Mouse (Mus musculus): ENCODE data around the gene Sp2.

The Sp2 gene

GRCm38 (mm10) chr11:97009198-97009790, 26.5 kb upstream of the Sp2 start:
- Histone ChIP-seq H3K36me3 (ENCODE audit: control insufficient read depth, insufficient read depth, low read length, poor library complexity, severe bottlenecking) (no peaks in the 10 kb centered on the region), H3K27me3 (ENCODE audit: control insufficient read depth, insufficient read depth, low read length, poor library complexity, severe bottlenecking) (no peaks in the 10 kb centered on the region)
- no peak for DNase-seq (ENCODE audit: low read depth, low spot score)

DNA sequence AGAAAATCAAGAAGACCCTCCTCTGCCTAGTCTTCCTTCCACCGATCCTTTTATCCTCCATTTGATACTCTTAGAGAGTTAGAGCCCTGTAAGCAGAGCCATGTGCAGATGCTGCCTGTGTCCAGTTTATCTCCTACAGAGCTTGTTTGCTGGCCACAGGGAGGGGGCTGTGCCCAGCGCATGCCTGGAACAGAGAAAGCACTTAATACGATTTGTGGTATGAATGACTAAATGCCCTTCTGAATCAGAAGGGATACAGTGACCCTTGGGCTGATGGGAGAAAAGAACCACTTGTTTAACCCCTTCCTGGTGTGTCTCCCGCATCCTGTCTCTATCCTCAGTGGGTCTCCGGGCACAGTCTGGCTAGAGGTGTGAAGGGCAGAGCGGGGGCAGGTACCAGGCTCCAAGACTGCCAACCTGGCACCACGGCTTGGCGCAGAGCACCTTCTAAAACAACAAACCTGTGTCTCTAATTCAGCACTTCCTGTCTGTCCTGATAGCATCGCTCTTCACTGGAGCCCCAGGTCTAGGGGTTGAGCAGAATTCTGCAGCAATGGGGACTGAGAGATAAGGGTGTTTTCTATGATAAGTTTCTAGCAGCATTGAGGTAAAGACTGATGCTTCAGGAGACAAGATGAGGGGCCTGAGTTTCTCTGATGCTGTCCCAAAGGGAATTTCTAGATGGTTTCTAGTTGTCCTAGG, 24.5 kb upstream of the Sp2 start:
- no peak for DNase-seq (ENCODE audit: low read depth, low spot score)
- H3K27me3 ChIP-seq (ENCODE audit: control insufficient read depth, insufficient read depth, low read length, poor library complexity, severe bottlenecking): no peaks in the 10 kb centered on the region

GRCm38 (mm10) chr11:97003170-97003569, 20.4 kb upstream of the Sp2 start:
- no peaks in the 10 kb centered on the region for H3K36me3 ChIP-seq (ENCODE audit: control insufficient read depth, insufficient read depth, low read length, poor library complexity, severe bottlenecking)
- DNase-seq (ENCODE audit: low read depth, low spot score): no peak
- H3K27me3 ChIP-seq (ENCODE audit: control insufficient read depth, insufficient read depth, low read length, poor library complexity, severe bottlenecking): no peaks in the 10 kb centered on the region

More for the DNA sequence above, 24.5 kb upstream of the Sp2 start:
- H3K36me3 ChIP-seq (ENCODE audit: control insufficient read depth, insufficient read depth, low read length, poor library complexity, severe bottlenecking): no peaks in the 10 kb centered on the region

DNA sequence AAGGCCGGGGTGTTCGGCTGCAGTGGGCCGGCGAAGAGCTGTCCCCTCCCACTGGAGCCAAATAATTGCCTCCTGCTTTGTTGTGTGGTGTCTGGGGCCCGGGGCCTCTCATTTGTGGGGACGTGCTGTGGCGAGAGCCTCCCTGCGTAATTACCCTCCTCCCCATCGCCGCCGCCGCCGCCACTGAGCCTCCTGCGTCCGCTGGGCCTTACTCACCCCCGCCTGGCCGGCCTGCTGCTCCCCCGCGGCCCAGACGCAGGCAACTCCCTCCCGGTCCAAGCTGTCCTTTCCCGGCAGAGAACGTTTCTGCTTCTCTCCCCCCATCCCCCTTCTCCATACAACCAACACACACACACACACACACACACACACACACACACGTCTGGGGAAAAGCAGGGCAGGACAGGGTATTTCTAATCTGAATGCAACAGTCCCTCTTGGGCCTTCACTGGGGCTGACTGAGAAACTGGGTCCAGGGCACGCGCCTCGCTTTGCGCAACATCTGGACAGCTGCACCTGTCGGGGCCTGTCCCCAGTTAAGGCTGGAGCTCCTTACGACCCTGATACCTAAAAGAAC, 14.7 kb upstream of the Sp2 start:
- H3K36me3 ChIP-seq (ENCODE audit: control insufficient read depth, insufficient read depth, low read length, poor library complexity, severe bottlenecking): no peaks in the 10 kb centered on the region
- DNase-seq (ENCODE audit: low read depth, low spot score): no peak
- no peaks in the 10 kb centered on the region for H3K27me3 ChIP-seq (ENCODE audit: control insufficient read depth, insufficient read depth, low read length, poor library complexity, severe bottlenecking)

DNA sequence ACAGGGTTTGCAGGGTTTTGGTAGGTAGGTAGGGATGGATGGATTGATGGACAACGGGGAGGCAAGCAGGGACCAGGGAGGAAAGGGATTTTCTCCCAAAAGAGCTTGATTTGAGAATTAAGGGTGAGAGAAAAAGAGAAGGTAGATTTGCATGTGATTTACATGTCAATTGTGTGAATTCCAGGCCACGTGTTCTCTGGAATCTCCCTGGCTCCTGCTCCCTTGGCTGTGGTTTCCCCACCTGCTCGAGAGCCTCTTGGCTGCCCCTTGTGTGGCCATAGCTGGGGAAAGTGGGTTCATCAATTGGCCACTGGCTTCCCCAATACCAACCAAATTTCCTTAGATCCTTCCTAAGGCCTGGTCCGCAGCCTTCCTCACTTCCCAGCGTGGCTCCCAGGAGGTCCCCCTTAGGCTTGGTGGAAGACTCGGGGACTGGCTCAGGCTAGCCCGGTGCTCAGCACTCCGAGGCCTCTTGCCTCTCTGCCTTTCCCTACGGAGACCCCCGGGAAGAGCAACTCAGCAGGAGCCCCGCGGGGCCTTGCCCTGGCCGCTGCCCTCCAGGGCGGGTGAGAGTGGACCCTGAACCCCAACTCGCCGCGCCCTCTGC, 14.1 kb upstream of the Sp2 start:
- DNase-seq (ENCODE audit: low read depth, low spot score): peak; percentile 27
- Histone ChIP-seq H3K27me3 (ENCODE audit: control insufficient read depth, insufficient read depth, low read length, poor library complexity, severe bottlenecking) (no peaks in the 10 kb centered on the region), H3K36me3 (ENCODE audit: control insufficient read depth, insufficient read depth, low read length, poor library complexity, severe bottlenecking) (no peaks in the 10 kb centered on the region)

GRCm38 (mm10) chr11:96995836-96996772, 13.3 kb upstream of the Sp2 start:
- peak; percentile 84 for DNase-seq (ENCODE audit: low read depth, low spot score)
- no peaks in the 10 kb centered on the region for H3K27me3 ChIP-seq (ENCODE audit: control insufficient read depth, insufficient read depth, low read length, poor library complexity, severe bottlenecking)
- H3K36me3 ChIP-seq (ENCODE audit: control insufficient read depth, insufficient read depth, low read length, poor library complexity, severe bottlenecking): no peaks in the 10 kb centered on the region

GRCm38 (mm10) chr11:96995031-96995430, 12.3 kb upstream of the Sp2 start:
- no peak for DNase-seq (ENCODE audit: low read depth, low spot score)
- Histone ChIP-seq H3K27me3 (ENCODE audit: control insufficient read depth, insufficient read depth, low read length, poor library complexity, severe bottlenecking) (no peaks in the 10 kb centered on the region), H3K36me3 (ENCODE audit: control insufficient read depth, insufficient read depth, low read length, poor library complexity, severe bottlenecking) (no peaks in the 10 kb centered on the region)

DNA sequence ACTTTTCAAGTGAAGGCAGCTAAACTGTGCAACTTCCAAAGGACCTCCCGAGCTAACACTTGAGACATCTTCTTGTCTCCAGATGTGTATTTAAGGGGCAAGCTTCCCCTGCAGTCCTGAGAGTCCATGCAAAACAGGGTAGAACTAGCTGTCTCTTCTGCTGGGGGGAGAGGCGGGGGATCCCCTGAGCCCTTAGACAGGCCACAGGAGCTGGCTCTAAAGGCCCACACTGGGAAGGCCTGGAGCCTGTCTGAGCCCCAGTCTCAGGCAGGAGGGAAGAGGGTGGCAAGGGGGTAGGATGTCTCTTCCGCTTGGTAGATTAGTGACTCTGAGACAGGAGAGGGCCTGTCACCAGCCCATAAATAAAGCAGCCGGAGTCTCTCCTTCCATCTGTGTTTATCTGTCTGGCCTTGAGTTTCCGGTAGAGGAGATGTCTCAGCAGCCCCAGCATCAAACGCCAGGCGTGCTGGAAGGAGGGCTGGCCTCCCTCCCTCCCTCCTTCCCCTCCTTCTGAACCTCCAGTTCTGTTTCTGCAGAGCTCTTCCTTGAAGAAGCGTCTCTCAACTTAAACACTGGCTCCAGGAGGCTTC, 10.1 kb upstream of the Sp2 start:
- Histone ChIP-seq H3K36me3 (ENCODE audit: control insufficient read depth, insufficient read depth, low read length, poor library complexity, severe bottlenecking) (no peaks in the 10 kb centered on the region), H3K27me3 (ENCODE audit: control insufficient read depth, insufficient read depth, low read length, poor library complexity, severe bottlenecking) (no peaks in the 10 kb centered on the region)
- DNase-seq (ENCODE audit: low read depth, low spot score): no peak

DNA sequence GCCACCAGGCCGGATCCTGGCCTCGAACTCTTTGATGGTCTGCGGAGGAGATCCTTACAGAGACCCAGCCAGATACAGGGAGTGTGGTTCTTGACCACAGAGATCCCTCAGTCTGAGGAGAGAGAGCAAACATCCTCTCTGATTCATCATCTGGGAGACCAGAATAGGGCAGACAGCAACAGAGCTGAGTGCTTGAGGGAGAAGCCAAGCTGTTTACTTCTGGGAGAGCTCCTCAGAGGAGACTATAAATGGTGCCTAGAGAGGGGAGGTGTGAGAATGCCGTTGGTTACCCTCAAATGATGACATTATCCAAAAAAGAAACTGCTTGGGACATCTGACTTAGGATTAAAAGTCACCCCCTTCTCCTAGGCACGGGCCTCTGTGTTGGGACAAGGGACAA, 8.7 kb upstream of the Sp2 start:
- Histone ChIP-seq H3K27me3 (ENCODE audit: control insufficient read depth, insufficient read depth, low read length, poor library complexity, severe bottlenecking) (no peaks in the 10 kb centered on the region), H3K36me3 (ENCODE audit: control insufficient read depth, insufficient read depth, low read length, poor library complexity, severe bottlenecking) (no peaks in the 10 kb centered on the region)
- no peak for DNase-seq (ENCODE audit: low read depth, low spot score)

GRCm38 (mm10) chr11:96987873-96988655, 5.3 kb upstream of the Sp2 start:
- no peaks in the 10 kb centered on the region for H3K27me3 ChIP-seq (ENCODE audit: control insufficient read depth, insufficient read depth, low read length, poor library complexity, severe bottlenecking)
- H3K36me3 ChIP-seq (ENCODE audit: control insufficient read depth, insufficient read depth, low read length, poor library complexity, severe bottlenecking): no peaks in the 10 kb centered on the region
- peak; percentile 92 for DNase-seq (ENCODE audit: low read depth, low spot score)

- H3K27me3 ChIP-seq (ENCODE audit: control insufficient read depth, insufficient read depth, low read length, poor library complexity, severe bottlenecking): no peaks in the 10 kb centered on the region
- no peaks in the 10 kb centered on the region for H3K36me3 ChIP-seq (ENCODE audit: control insufficient read depth, insufficient read depth, low read length, poor library complexity, severe bottlenecking)
- no peak for DNase-seq (ENCODE audit: low read depth, low spot score)
These were observed 3.7 kb upstream of the Sp2 start for GRCm38 (mm10) chr11:96986463-96986862.

DNA sequence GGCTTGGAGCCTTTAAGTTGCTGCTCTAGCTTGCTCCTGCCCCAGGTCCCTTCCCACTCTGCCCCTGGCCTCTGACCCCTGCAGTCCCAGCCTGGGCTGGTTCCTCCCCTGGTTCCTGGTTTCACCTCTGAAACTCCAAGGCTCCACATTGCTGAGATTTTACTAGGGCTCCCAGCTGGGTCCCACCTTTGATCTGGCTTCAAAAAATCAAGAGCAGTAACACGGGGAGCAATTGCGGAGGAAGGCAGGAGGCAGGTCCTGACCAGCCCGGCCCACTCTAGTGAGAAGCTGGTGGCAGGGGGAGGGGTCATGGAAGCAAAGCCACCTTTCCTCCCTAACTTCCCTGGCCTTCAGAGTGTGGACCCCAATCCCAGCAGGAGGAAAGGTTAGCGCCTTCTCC, 2.1 kb upstream of the Sp2 start:
- DNase-seq (ENCODE audit: low read depth, low spot score): no peak
- H3K27me3 ChIP-seq (ENCODE audit: control insufficient read depth, insufficient read depth, low read length, poor library complexity, severe bottlenecking): no peaks in the 10 kb centered on the region
- H3K36me3 ChIP-seq (ENCODE audit: control insufficient read depth, insufficient read depth, low read length, poor library complexity, severe bottlenecking): no peaks in the 10 kb centered on the region

DNA sequence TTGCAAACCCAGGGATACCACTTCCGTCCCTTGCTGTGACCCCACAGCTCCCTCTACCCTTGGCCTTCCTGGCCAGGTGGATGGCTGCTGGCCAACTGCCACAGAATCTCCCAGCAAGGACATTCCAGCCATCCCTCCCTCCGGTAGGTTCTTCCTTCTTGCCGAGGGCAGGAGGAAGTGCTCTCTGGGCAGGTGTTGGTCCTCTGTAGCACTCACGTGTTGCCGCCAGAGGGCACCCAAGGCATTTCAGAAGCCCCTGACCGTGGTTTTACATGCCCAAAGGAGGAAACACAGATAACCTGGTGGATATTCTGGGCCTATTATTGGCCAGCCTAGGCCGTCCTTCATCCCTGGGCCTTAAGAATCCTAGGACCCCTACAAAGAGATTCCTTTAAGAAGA, 404 bp downstream of the Sp2 start:
- DNase-seq (ENCODE audit: low read depth, low spot score): peak; percentile 93
- H3K27me3 ChIP-seq (ENCODE audit: control insufficient read depth, insufficient read depth, low read length, poor library complexity, severe bottlenecking): no peaks in the 10 kb centered on the region
- H3K36me3 ChIP-seq (ENCODE audit: control insufficient read depth, insufficient read depth, low read length, poor library complexity, severe bottlenecking): no peaks in the 10 kb centered on the region

DNA sequence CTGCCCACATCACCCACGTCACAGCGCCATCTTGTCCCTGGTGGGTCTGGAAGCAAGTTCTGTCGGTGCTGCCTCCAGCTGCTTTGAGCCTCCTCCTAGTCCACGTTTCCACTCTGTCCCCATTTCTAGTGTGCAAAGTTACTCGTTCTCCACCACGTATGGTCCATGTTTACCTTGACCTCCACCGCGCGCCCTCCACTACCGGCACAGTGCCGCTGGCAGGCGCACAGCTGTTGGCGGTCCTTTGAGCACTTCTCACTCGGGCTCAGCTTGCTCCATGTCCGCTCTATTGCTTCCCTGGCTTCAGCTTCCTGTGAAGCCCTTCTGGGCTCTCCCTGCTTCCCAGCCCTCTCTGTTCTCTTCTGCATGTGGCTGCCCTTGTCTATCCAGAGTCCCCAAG, 1.3 kb downstream of the Sp2 start:
- no peaks in the 10 kb centered on the region for H3K36me3 ChIP-seq (ENCODE audit: control insufficient read depth, insufficient read depth, low read length, poor library complexity, severe bottlenecking)

More for the DNA sequence above, 1.3 kb downstream of the Sp2 start:
- DNase-seq (ENCODE audit: low read depth, low spot score): no peak
- no peaks in the 10 kb centered on the region for H3K27me3 ChIP-seq (ENCODE audit: control insufficient read depth, insufficient read depth, low read length, poor library complexity, severe bottlenecking)
